Mouse (Mus musculus) left cerebral cortex, adult 9 months (tissue): ENCODE measurements at regions not wholly inside any gene's neighbourhood (a gene's known extent, or its start where the extent isn't known, plus 50 kb on each side); places are given as distances from the start of the nearest gene placed in this dataset.

Experiments
- DNase-seq, 2 experiments: peaks; one replicate each; pipeline ENCODE4 v3.0.0; 2022; ENCODE audit warnings: low spot score in 2 of 2

DNA sequence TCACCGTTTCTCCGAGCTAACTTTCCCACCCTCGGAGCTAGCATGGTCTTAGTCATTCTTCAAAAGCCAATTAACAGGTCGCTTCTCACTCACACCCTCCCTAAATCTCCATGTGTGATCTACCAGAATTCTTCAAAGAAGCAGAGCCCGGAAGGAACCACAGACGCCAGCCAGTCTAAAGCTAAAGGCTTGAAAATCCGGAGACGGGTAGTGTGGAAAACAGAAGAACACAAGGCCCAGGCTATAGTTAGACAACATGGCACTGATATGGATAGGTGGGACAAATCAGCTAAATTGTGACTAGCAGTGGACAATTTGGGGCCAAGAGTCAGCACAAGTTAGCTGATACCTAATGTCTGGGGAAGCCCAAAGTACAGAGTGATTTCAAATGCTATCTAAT lies 387.0 kb upstream of the Trpc7 start:
- DNase-seq, result no peak

DNA sequence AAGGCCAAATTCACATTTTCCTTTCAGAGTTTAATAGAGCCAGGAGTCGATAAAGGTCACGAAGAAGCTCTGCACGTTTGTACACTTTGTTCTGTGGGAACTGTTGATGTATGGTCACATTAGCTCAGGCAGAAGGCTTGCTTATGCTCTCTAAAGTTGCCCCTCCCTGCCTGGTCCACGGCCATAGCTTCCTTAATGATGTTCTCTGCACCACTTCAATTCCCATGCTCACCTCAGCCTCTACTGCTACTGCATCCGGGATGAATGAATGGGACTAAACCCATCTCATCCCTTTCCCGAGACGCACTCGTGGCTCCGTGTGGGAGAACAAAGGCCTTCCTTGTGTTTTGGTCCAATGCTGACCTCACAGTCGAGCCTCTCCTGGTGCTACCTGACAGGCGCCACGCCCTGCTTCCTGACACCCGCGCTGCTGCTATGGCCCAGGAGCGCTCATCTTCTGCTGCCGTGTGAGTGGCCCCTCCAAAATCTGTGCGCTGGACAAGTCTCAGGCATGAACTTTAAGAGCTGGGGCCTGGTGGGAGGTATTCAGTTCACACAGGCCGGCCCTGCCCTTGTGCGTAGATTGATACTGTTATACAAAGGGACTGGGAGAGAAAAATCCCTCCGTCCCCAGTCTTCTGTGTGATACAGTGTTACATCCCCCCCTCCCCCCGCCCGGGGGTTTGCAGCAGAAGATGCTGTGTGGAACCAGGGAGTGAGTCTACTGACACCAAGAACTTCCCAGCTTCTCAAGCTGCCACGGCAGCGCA lies 386.3 kb upstream of the Trpc7 start:
- no peak for DNase-seq

GRCm38 (mm10) chr13:57281504-57281903 lies 385.7 kb upstream of the Trpc7 start:
- DNase-seq, result peak in 1 of 2 experiments; percentile 56

DNA sequence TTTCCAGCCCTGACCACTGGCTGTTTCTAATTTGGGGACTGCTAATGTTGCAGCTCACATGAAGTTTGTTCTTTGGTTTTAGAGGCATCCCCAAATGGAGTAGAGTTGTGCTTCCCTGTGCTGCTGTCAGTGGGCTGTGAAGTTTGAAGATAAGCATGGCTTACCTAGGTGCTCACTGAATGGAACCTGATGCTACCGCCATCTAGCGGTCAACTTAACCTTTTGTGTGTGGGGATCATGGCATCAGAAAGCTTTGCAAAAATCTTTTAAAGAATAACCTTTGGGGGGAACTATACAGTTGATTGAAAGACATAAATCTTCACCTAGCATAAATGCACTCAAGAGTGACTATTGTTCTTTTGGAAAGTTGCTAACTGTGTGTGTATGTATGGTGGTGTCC lies 382.8 kb upstream of the Trpc7 start:
- DNase-seq, result no peak

DNA sequence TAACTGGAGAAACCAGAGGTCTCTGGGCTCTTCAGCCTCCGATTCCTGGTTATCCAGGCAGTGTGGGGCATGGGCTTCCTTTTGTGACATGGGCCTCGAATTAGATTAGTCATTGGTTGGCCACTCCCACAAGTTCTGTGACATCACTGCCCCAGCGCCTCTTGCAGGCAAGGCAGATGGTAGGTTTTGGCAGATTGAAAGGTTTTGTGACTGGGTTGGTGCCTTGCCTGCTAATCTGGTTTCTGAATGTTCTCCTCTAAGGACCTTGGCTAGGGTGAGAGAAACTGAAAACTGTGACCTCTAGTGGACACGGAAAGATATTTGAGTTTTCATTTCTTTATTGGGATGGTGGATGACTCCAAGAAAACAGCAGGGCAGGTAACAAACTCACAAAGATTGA lies 381.3 kb upstream of the Trpc7 start:
- DNase-seq, result no peak

GRCm38 (mm10) chr13:57275871-57276270 lies 380.1 kb upstream of the Trpc7 start:
- no peak for DNase-seq

GRCm38 (mm10) chr13:57273593-57273992 lies 377.8 kb upstream of the Trpc7 start:
- DNase-seq, result no peak

DNA sequence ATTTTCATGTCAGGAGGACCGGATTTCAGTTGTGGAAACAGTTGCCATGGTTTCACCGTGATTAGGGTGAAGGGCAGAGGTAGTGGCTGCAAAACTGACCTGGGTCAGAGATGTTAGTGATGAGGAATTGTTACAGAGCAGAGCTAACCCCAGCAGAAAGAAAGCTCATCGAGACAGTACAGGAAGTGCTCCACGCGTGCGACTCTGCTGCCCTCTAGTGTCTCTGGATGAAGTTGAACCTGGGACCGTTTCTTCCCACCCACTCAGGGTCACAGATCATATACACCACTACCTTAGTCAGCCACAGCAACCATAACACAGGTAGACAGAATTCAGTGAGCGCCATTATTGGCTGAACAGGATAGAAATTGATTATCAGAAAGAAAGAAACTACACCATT lies 373.8 kb upstream of the Trpc7 start:
- peak in 1 of 2 experiments; percentile 38 for DNase-seq

DNA sequence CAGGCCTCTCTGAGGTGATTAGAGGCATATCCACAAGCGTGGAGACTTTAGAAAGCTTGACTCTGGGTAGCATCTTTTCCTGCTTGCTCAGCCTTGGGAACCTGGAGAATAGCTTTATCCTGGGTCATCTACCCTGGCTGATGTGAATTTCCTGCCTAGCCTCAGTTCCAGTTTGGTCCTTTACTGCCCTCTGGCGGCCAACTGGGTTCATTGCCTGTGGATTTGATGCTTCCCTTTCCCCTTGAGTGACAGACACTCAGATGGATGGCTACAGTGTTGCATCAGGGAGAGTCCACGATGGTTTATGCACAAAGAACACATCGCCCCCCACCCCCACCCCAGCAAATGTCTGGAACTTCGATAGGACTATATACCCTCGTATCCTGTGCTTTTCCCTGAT lies 364.1 kb upstream of the Trpc7 start:
- peak in 1 of 2 experiments; percentile 83 for DNase-seq

DNA sequence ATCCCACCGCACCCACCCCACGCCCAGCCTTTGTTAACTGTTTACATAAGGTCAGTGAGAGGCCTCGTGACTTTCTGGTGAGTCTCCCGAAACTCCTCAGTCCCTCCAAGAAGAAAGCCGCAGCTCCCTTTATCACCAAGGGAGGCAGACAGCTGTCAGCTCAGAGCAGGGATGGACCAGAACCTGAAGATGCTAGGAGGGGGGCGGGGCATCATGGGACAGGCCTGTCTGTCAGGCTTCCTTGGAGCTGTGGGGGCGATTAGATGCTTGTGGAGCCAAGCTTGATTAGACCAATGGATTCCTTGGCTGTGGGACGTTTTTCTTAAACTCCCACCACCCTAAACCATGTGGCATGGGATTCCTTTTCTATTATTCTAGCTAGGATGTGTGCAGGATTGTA lies 363.7 kb upstream of the Trpc7 start:
- DNase-seq, result no peak

- peak; percentile 28 to 71 for DNase-seq
Observed at GRCm38 (mm10) chr13:57255920-57256319, 360.1 kb upstream of the Trpc7 start.

- DNase-seq, result no peak
Observed at GRCm38 (mm10) chr13:57249851-57250250, 354.1 kb upstream of the Trpc7 start.

- no peak for DNase-seq
Observed at GRCm38 (mm10) chr13:57249401-57249800, 353.6 kb upstream of the Trpc7 start.

DNA sequence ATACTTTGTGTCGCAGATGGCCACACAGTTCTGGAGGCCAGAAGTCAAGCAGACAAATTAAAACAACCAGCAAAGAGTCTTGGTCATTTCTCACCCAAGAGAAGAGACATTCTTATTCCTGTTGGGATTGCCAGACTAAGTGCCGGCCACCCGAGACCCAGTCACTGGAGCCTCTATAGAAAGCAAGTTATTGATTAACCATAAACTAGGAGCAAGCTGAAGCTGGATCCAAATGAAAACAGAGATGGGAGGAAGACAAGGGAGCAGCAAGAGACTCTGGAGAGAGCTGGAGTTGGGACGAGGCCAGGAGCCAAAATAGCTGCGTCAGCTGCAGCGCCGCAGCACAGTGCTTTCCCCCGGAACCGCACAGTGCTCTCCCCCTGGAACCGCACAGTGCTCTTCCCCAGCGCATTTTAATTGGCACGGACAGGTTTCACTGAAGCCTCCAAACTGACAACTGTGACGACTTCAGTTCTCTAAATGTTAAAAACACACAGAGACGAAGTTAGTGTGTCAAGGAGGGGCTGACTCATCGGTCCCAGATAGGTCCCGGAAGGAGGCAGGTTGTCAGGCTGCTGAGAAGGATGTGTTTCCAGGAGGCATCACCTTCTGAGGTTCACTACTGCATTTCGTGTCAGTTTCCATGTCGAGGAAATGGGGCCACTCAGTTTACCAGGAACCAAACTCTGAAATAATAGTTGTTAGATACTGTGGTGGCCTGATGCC lies 350.6 kb upstream of the Trpc7 start:
- DNase-seq, result no peak

DNA sequence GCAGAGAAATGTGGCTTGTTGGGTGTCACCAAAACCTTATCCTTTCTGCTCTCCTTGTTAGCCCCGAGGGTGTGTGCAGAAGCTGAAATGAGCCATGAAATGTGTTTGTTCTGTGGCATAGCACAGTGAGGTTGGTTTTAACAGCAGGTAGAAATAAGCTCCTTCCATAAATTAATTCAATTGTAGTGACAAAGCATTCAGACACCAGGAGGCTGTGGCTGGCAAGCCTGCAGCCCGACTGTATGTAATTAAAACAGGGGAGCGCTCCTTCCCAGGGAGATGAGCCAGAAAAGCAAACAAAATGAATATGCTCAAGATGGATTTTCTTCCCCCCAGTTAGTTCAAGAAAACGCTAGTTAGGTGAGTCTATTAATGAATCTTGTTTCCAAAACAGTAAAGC lies 341.1 kb upstream of the Trpc7 start:
- DNase-seq, result no peak

- no peak for DNase-seq
Observed at GRCm38 (mm10) chr13:57236211-57236610, 340.4 kb upstream of the Trpc7 start.

- DNase-seq, result no peak
Observed at GRCm38 (mm10) chr13:57232906-57233305, 337.1 kb upstream of the Trpc7 start.

- DNase-seq, result no peak
Observed at GRCm38 (mm10) chr13:57231666-57232065, 335.9 kb upstream of the Trpc7 start.

DNA sequence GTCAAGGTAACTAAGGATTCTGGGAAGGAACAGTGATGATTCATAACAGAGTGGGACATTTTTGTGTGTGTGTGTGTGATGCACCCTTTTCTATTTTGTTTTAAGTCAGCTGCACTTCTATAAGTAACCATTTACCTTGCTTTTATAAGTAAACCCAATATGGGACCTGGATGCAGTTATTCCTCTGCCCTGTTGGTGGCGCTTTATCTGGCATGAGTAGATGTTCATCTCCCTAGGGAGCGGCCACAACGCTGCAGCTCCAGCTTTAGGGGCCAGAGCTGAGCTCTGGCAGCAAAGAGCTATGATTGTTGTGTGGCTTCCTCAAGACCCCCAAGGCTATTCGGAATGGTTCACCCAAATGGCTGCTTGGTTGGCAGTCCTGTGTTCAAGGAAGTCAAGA lies 334.5 kb upstream of the Trpc7 start:
- no peak for DNase-seq

DNA sequence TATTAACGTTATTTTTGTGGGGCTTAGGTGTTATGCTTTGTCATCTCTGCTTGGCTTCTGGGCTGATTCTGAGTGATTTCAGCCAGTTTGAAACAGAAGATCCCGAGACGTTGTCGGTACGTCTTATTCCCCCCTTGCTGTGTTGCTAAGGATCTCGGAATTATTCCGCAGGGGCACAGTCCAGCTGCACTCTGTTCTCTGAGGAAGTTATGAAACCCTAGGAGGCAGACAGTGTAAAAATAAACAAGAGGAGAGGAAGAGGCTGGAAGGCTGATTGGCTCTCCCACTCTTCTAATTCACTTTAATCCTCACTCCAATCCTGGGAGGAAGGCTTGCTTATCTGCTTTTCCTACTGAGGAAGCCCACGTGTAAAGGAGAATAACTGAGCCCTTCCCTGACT lies 325.3 kb upstream of the Trpc7 start:
- no peak for DNase-seq

GRCm38 (mm10) chr13:57216161-57216560 lies 320.4 kb upstream of the Trpc7 start:
- no peak for DNase-seq

GRCm38 (mm10) chr13:57212251-57212650 lies 316.5 kb upstream of the Trpc7 start:
- DNase-seq, result no peak

- peak in 1 of 2 experiments; percentile 5 for DNase-seq
Observed at GRCm38 (mm10) chr13:57191195-57191594, 295.4 kb upstream of the Trpc7 start.
